Mouse (Mus musculus) thymus, postnatal 0 days (tissue): ENCODE measurements around the gene Mlxip. TPM values are rescaled to one million over a fixed set of nuclear protein-coding genes. Genes with fewer than 3 reads are reported as not detected.

Source experiments
- DNase-seq: peaks from one replicate; pipeline ENCODE4 v3.0.0-alpha.2; 2015; ENCODE audit warnings: low spot score
- polyA plus RNA-seq: library from polyadenylated mRNA; unstranded; fragments of >200 nt; fragmentation: Nextera tagmentation; extraction: Ambion mirVana; gene quantifications from 2 replicates; pipeline ENCODE4 v1.2.1, GENCODE M21; 2015

Gene Mlxip
- polyA plus RNA-seq, 1 experiment from 2014 or later: 7.3 TPM

DNA sequence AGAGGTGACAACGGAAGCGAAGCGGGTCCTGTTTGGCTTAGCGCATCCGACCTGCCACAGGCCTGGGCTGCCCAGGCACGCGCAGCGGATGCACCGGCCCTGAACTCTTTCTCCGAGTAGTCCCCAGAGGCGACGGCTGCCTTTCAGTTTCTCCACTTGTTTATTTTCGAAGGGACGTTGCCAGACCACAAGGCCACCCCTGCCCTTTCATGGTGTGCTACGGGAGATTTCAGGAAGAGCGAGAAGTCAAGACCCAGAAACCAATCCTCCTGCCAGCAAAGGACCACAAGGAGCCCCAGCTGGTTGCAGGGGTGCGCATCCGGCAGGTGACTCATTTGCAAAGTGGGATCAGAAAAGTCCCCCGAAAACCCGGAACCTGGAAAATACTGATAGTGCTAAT is 12.6 kb upstream of the Mlxip start:
- DNase-seq: no peak

- no peak for DNase-seq
Observed at GRCm38 (mm10) chr5:123382686-123383085, 11.9 kb upstream of the Mlxip start.

DNA sequence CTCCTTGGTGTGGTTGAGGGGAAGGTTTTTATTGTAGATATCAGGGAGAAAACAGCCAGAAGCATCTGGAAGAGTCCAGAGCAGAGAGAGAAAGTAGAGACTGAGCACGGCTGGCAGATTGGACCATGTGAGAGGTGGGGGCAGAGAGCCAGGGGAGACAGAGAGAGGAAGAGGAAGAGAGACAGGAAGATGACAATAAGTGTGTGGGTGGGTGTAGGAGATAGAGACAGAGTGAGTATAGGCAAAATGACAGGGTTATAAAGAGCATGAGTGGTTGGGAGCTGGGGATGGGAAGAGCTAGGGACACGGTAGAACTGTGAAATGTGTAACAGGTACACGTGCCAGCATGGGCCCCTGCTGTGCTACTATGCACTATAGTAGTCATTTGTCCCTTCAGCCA is 6.1 kb upstream of the Mlxip start:
- no peak for DNase-seq

DNA sequence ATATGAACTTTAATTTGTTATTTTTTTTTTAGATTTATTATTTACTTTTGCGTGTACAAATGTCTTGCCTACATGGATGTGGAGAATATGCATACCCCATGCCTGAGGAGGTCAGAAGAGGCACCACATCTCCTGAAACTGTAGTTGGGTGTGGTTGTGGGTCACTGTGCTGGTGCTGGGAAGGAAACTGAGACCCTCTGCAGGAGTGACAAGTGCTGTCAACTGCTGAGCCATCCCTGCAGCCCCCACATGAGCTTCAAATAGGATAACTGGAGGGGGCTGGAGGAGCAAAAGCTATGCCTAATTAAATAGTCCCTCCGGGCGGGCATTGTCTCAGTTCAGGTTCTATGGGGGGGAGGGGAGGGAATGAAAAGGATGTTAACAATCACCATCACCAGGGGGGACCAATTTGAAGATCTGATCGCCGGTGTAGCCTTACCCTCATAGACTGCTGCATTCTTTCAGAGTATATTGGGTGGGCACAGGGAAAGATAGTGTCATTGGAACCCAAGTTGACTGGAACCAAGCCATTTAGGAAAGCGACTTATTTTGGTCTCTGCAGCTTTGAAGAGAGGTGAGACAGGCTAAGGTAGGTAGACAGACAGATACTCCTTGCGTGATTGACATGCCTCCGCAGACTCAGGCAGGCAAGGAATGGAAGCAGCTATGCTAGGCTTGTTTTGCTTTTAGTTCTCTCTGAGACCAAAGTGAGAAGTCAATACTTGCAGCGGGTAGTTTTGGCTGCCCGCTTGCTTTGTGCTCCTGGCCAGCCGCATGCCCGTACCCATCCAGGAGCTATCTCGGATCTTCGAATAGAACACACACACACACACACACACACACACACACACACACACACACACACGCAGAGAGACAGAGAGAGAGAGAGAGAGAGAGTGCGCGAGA is 3.8 kb upstream of the Mlxip start:
- no peak for DNase-seq

DNA sequence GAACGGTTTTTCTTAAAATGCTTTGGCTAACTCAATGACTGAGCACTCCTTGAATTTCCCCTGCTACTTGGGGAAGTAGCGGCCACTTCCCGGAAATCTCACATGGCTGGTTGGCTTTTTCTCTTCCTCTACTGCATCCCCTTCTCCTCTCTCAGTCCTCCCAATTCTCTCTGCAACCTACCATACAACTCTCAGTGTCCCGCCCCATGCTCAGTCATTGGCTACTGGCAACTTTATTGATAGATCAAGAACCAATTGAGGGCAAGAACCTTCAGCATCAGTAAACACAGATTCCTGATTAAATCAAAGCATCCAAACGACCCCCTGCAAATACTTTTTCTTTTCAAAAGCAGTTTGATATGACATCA is 3.2 kb upstream of the Mlxip start:
- DNase-seq: no peak

DNA sequence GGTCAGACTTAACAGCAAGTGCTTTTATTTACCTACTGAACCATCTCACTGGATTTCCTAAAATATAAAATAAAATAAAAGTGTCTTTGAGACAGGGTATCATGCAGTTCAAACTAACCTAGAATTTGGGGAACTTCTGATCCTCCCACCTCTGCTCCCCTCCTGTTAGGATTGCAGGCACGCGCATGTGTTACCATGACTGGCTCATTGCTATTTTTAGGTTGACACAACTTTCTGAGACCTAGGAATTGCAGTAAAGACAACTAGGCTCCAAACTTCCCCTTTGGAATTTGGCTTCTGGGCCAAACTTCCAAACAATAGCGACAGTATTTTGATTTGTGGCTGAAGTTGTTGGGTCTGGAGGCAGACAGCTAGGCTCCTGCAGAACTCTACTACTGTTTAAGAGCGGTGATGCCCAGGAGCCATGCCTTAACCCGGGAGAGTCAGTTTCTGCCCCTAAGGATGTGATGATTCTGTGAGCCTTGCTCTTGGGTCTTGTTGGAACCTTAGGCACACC is 754 bp upstream of the Mlxip start:
- no peak for DNase-seq

DNA sequence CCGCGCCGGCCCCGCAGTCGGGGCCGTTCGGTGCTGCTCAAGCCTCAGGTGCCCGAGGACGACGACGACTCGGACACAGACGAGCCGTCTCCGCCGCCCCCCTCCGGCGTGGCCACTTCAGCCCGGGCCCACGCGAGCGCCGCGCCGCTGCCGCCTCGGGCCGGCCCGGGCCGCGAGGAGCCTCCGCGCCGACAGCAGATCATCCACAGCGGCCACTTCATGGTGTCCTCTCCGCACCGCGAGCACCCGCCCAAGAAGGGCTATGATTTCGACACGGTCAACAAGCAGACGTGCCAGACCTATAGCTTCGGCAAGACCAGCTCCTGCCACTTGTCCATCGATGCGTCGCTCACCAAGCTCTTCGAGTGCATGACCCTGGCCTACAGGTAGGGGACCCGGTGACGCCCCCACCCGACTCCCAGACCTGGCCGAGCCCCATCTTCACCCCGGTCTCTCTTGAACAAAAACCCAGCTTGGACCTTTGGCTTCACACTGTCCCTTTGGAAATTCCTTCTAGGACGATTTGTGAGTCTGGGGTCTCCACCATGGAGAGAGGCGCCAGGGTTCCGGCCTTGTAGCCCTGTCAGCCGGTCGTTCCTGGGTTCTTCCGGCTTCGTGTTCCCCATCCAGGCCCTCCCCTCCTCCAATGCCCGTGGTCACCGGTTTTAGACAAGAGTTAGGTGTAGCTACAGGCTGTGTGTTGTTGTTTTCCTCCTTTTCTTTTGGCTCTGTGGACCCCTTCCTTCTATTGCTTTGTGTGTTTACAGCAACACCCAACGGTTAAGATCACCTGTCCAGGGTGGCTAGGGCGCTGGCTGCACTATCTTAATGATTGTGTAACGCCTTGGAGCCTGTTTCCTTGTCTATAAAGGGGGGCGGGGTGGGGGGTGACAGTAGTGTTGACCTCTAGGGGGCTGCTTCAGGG is 621 bp downstream of the Mlxip start:
- DNase-seq: peak; percentile 40

DNA sequence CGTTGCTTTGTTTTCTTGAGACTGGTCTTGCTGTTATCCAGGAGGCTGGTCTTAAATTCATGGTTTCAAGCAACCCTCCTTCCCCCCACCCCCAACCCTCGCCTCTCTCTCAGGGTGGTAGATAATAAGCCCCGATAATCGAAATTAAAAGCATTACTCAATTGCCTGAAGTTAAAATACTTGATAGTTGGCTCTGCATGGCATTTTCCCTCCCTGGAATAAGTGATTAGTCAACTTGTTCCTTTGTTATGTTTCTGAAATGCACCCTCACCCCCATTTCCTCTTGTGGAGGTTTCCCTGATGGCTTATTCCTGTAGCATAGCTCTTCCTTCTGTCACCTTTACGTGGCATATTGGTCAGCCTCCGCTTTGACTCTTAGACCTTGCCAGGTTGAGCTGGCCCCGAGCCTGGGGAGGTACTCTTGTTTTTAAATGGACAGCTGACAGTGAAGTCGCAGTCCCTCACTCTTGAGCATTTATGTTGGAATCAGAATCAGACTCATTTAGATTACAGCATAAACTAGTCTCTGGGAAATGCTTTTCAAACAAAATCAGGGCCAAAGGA is 2.4 kb downstream of the Mlxip start:
- no peak for DNase-seq

- peak; percentile 51 for DNase-seq
Observed at GRCm38 (mm10) chr5:123397786-123398185, 3.2 kb downstream of the Mlxip start.

- no peak for DNase-seq
Observed at GRCm38 (mm10) chr5:123398856-123399498, 4.4 kb downstream of the Mlxip start.

DNA sequence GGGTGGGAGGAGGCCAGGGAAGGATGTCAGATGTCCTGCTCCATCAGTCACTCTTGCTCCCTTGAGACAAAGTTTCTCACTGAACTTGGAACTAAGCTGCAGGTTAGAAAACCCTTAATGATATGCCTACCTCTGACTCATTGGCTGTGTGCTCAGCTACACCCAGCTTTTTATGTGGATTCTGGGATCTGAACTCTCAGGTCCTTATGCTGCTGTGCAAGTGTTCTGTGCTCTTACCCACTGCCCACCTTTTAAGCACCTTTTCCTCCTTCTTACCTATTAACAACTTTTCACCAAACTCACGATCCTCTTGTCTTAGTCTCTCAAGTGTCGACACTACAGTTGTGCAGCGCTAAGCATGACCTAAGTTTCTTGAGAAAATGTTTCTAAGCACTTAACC is 9.9 kb downstream of the Mlxip start:
- no peak for DNase-seq

- no peak for DNase-seq
Observed at GRCm38 (mm10) chr5:123406952-123407351, 12.4 kb downstream of the Mlxip start.

DNA sequence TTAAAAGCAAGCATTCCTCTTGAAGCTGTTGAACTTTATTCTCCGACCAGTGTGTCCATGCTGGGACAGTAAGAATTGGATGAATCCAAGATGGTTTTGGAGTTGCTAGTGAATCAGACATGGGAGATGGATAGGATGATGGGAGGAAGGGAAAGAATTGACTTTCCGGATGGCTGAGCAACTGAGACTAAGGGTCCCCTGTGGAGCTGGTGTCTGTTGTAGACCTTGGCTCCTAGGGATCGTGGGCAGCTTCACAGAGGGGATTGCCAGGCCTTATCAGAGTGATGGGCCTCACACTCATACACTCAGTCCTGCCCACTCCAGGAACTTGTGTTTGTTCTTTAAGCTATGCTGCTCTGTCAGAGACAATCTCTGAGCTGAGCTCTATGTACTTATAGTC is 13.6 kb downstream of the Mlxip start:
- DNase-seq: no peak

GRCm38 (mm10) chr5:123412193-123412592 is 17.6 kb downstream of the Mlxip start:
- DNase-seq: no peak

GRCm38 (mm10) chr5:123413866-123414363 is 19.3 kb downstream of the Mlxip start:
- DNase-seq: no peak

DNA sequence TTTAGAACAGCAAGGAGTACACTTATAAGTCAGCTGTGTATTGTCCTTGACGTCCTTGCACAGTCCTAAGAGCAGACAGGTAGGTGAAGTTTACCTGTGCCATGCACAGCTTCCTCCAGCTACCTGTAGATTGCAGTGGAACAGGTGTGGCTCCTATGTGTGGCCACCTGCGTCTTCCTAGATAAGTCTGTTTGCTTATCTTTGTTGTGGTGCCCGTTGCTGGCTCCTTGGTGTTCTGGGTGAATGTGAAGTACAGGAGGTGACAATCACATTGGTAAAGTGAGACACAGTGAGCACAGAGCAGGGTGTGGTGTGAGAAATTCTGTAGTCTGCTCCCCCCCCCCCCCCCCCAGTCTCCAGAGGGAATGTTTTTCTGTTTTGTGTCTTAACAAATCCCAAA is 21.6 kb downstream of the Mlxip start:
- DNase-seq: no peak

DNA sequence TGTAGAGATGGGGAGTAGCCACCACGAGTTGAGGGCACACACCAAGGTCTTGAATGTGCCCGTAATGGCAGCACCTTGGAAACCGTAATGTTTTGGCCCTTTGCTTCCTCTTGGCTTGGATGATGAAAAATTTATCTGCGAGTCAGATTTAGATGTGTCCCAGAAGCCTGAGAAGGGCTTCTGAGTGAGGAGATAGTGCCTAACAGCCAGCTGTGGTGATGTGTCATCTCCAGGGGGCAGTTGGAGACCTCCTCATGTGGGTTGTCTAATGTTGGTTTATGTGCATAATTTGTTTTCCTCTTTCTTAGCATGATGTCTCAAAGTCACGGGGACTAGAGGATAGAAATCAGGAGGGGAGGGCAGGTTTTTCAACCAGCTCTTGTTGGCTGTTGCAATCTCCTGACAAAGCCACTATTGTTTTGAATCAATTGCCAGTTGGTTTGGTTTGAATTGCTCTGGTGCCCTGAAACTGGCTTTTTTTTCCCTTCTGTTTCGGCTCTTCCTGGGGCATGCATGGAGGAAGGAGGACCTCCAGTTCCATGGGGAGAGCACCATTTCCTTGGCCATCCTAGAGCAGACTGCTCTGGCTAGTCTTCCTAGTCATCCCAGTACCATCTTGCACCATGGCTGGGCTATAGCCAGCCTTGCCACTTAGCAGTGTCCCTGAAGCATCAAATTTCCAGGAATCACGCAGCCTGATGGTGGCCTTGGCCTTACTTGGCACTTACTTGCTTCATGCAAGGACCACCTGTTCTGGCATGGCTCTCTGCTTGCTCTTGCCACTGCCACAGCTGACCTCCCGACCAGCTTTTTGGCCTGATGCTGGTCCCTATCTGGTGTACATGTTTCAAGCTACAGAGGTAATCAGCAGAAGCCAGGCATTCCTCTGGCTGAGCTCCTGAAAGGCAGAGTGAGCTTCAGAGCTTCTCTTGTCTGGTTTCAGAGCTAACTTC is 22.2 kb downstream of the Mlxip start:
- no peak for DNase-seq

- no peak for DNase-seq
Observed at GRCm38 (mm10) chr5:123423885-123424284, 29.3 kb downstream of the Mlxip start.

GRCm38 (mm10) chr5:123427556-123427955 is 33.0 kb downstream of the Mlxip start:
- DNase-seq: no peak
